Mouse (Mus musculus) small intestine, adult 2 months (tissue): ENCODE data around the gene Col5a3.

ENCODE experiments used
- CTCF ChIP-seq: fragments of 200-500 bp; IDR thresholded peaks from 2 replicates; pipeline ENCODE4 v1.5.1; 2012; ENCODE audit warnings: low read depth, mild to moderate bottlenecking, control low read depth, inconsistent platforms, low read length, moderate library complexity, mixed read lengths; ENCODE audit not compliant: insufficient replicate concordance, insufficient read length; ENCODE audit errors: extremely low read depth
- POLR2A ChIP-seq: fragments of 200-500 bp; IDR thresholded peaks from 2 replicates; pipeline ENCODE4 v1.6.1; 2012; ENCODE audit warnings: low read depth, mild to moderate bottlenecking, control low read depth, inconsistent platforms, low read length, moderate library complexity

DNA sequence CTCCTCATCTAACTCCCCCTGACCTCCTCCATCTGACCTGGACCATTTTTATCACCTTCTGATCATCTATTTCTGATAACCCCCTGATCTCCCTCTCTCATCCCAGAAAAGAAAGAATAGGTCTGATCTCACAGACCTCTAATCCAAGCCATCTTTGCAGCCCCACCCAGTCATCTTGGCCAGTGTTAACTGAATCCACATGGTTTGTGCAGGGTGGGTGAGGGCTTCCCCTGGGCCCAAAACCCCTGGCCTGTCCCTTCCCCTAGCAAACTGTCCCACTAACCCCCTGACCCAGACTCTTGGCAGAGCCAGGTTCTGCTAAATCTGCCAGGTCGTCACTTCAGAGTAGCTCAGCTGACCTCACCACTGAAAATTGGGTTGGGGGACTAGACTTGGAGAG lies 4.1 kb downstream of the Col5a3 start:
- TF ChIP-seq POLR2A: no peak
- TF ChIP-seq CTCF: no peak
